Mouse (Mus musculus): ENCODE results near the gene 0610040J01Rik. TPM values are rescaled to one million over a fixed set of nuclear protein-coding genes. Genes with fewer than 3 reads are reported as not detected.

The 0610040J01Rik gene
- total RNA-seq, 1 experiment: 3.3 TPM

GRCm38 (mm10) chr5:63839801-63840416 is 27.7 kb downstream of the 0610040J01Rik start:
- TF ChIP-seq MAFK (IDR thresholded peaks at IDR 0.05; ENCODE audit: insufficient read depth, low read depth, low read length) (no peak), ZNF384 (IDR thresholded peaks at IDR 0.05; ENCODE audit: low read depth, low read length) (no peak), ZC3H11A (IDR thresholded peaks at IDR 0.05; ENCODE audit: borderline replicate concordance, low read depth, low read length) (no peak), HCFC1 (IDR thresholded peaks at IDR 0.05; ENCODE audit: borderline replicate concordance, insufficient read depth, low read length) (no peak), CHD2 (IDR thresholded peaks at IDR 0.05; ENCODE audit: low read depth, low read length) (no peak)

GRCm38 (mm10) chr5:63847080-63847479 is 34.9 kb downstream of the 0610040J01Rik start:
- DNase-seq (ENCODE audit: low read depth, low spot score): no peak
- TF ChIP-seq MAFK (IDR thresholded peaks at IDR 0.05; ENCODE audit: insufficient read depth, low read depth, low read length) (no peak), ZNF384 (IDR thresholded peaks at IDR 0.05; ENCODE audit: low read depth, low read length) (no peak), ZC3H11A (IDR thresholded peaks at IDR 0.05; ENCODE audit: borderline replicate concordance, low read depth, low read length) (no peak), HCFC1 (IDR thresholded peaks at IDR 0.05; ENCODE audit: borderline replicate concordance, insufficient read depth, low read length) (no peak), CHD2 (IDR thresholded peaks at IDR 0.05; ENCODE audit: low read depth, low read length) (no peak)
- H3K4me3 ChIP-seq (ENCODE audit: insufficient read depth in 1 of 2, low read depth in 1 of 2, low read length in 2 of 2, poor library complexity in 1 of 2, severe bottlenecking in 1 of 2): no peak overlapping the region
- in situ Hi-C loops (cut with MboI; ENCODE audit: low sequenced_read_pairs in 2 of 2, unreplicated experiment in 2 of 2): no loop called here
- H3K9me3 ChIP-seq (ENCODE audit: control insufficient read depth, insufficient read depth, low read depth, low read length): no peaks in the 10 kb centered on the region
- no peaks in the 10 kb centered on the region for H3K36me3 ChIP-seq (ENCODE audit: control insufficient read depth, insufficient read depth, low read length, poor library complexity, severe bottlenecking)
- H3K4me1 ChIP-seq (ENCODE audit: control insufficient read depth in 2 of 2, insufficient read depth in 2 of 2, low read length in 2 of 2, poor library complexity in 1 of 2): no peaks in the 10 kb centered on the region
- H3K9ac ChIP-seq (ENCODE audit: insufficient read depth, low read depth, low read length, poor library complexity, severe bottlenecking): no peak overlapping the region
- no peak overlapping the region for H3K27ac ChIP-seq (ENCODE audit: insufficient read depth, low read depth, low read length, poor library complexity, severe bottlenecking)

More at GRCm38 (mm10) chr5:63839801-63840416, 27.7 kb downstream of the 0610040J01Rik start:
- Histone ChIP-seq H3K4me3 (ENCODE audit: insufficient read depth in 1 of 2, low read depth in 1 of 2, low read length in 2 of 2, poor library complexity in 1 of 2, severe bottlenecking in 1 of 2) (no peak overlapping the region), H3K9ac (ENCODE audit: insufficient read depth, low read depth, low read length, poor library complexity, severe bottlenecking) (no peak overlapping the region), H3K36me3 (ENCODE audit: control insufficient read depth, insufficient read depth, low read length, poor library complexity, severe bottlenecking) (no peaks in the 10 kb centered on the region), H3K9me3 (ENCODE audit: control insufficient read depth, insufficient read depth, low read depth, low read length) (no peaks in the 10 kb centered on the region), H3K4me1 (ENCODE audit: control insufficient read depth in 2 of 2, insufficient read depth in 2 of 2, low read length in 2 of 2, poor library complexity in 1 of 2) (no peaks in the 10 kb centered on the region), H3K27ac (ENCODE audit: insufficient read depth, low read depth, low read length, poor library complexity, severe bottlenecking) (no peak overlapping the region)
- in situ Hi-C loops (cut with MboI; ENCODE audit: low sequenced_read_pairs in 2 of 2, unreplicated experiment in 2 of 2): no loop called here
- no peak for DNase-seq (ENCODE audit: low read depth, low spot score)

GRCm38 (mm10) chr5:63847541-63848226 is 35.5 kb downstream of the 0610040J01Rik start:
- TF ChIP-seq ZNF384 (IDR thresholded peaks at IDR 0.05; ENCODE audit: low read depth, low read length) (no peak), MAFK (IDR thresholded peaks at IDR 0.05; ENCODE audit: insufficient read depth, low read depth, low read length) (no peak), ZC3H11A (IDR thresholded peaks at IDR 0.05; ENCODE audit: borderline replicate concordance, low read depth, low read length) (no peak), CHD2 (IDR thresholded peaks at IDR 0.05; ENCODE audit: low read depth, low read length) (no peak), HCFC1 (IDR thresholded peaks at IDR 0.05; ENCODE audit: borderline replicate concordance, insufficient read depth, low read length) (no peak)
- no peak overlapping the region for H3K4me3 ChIP-seq (ENCODE audit: insufficient read depth in 1 of 2, low read depth in 1 of 2, low read length in 2 of 2, poor library complexity in 1 of 2, severe bottlenecking in 1 of 2)
- in situ Hi-C loops (cut with MboI; ENCODE audit: low sequenced_read_pairs in 2 of 2, unreplicated experiment in 2 of 2): no loop called here
- no peaks in the 10 kb centered on the region for H3K4me1 ChIP-seq (ENCODE audit: control insufficient read depth in 2 of 2, insufficient read depth in 2 of 2, low read length in 2 of 2, poor library complexity in 1 of 2)
- H3K27ac ChIP-seq (ENCODE audit: insufficient read depth, low read depth, low read length, poor library complexity, severe bottlenecking): no peak overlapping the region
- H3K36me3 ChIP-seq (ENCODE audit: control insufficient read depth, insufficient read depth, low read length, poor library complexity, severe bottlenecking): no peaks in the 10 kb centered on the region
- H3K9me3 ChIP-seq (ENCODE audit: control insufficient read depth, insufficient read depth, low read depth, low read length): no peaks in the 10 kb centered on the region
- no peak for DNase-seq (ENCODE audit: low read depth, low spot score)
- H3K9ac ChIP-seq (ENCODE audit: insufficient read depth, low read depth, low read length, poor library complexity, severe bottlenecking): no peak overlapping the region

- no peak for TF ChIP-seq ZNF384 (IDR thresholded peaks at IDR 0.05; ENCODE audit: low read depth, low read length)
- no peak for TF ChIP-seq ZC3H11A (IDR thresholded peaks at IDR 0.05; ENCODE audit: borderline replicate concordance, low read depth, low read length)
- no peak for TF ChIP-seq CHD2 (IDR thresholded peaks at IDR 0.05; ENCODE audit: low read depth, low read length)
- no peak for TF ChIP-seq HCFC1 (IDR thresholded peaks at IDR 0.05; ENCODE audit: borderline replicate concordance, insufficient read depth, low read length)
- TF ChIP-seq MAFK (IDR thresholded peaks at IDR 0.05; ENCODE audit: insufficient read depth, low read depth, low read length): no peak
- H3K4me1 ChIP-seq (ENCODE audit: control insufficient read depth in 2 of 2, insufficient read depth in 2 of 2, low read length in 2 of 2, poor library complexity in 1 of 2): no peaks in the 10 kb centered on the region
- H3K4me3 ChIP-seq (ENCODE audit: insufficient read depth in 1 of 2, low read depth in 1 of 2, low read length in 2 of 2, poor library complexity in 1 of 2, severe bottlenecking in 1 of 2): no peak overlapping the region
- H3K9ac ChIP-seq (ENCODE audit: insufficient read depth, low read depth, low read length, poor library complexity, severe bottlenecking): no peak overlapping the region
- H3K36me3 ChIP-seq (ENCODE audit: control insufficient read depth, insufficient read depth, low read length, poor library complexity, severe bottlenecking): no peaks in the 10 kb centered on the region
- H3K9me3 ChIP-seq (ENCODE audit: control insufficient read depth, insufficient read depth, low read depth, low read length): no peaks in the 10 kb centered on the region
- DNase-seq (ENCODE audit: low read depth, low spot score): no peak
- in situ Hi-C loops (cut with MboI; ENCODE audit: low sequenced_read_pairs in 2 of 2, unreplicated experiment in 2 of 2): no loop called here
- no peak overlapping the region for H3K27ac ChIP-seq (ENCODE audit: insufficient read depth, low read depth, low read length, poor library complexity, severe bottlenecking)
Observed at GRCm38 (mm10) chr5:63858901-63859300, 46.7 kb downstream of the 0610040J01Rik start.
